Mouse (Mus musculus) MEL-GATA-1-ER (cell line): ENCODE measurements around the gene Ccdc28b.

Experiments used
- DNase-seq: peaks from one replicate; pipeline ENCODE4 v3.0.0-alpha.2; 2012; ENCODE audit warnings: low read depth; ENCODE audit errors: extremely low read depth

Gene Ccdc28b

DNA sequence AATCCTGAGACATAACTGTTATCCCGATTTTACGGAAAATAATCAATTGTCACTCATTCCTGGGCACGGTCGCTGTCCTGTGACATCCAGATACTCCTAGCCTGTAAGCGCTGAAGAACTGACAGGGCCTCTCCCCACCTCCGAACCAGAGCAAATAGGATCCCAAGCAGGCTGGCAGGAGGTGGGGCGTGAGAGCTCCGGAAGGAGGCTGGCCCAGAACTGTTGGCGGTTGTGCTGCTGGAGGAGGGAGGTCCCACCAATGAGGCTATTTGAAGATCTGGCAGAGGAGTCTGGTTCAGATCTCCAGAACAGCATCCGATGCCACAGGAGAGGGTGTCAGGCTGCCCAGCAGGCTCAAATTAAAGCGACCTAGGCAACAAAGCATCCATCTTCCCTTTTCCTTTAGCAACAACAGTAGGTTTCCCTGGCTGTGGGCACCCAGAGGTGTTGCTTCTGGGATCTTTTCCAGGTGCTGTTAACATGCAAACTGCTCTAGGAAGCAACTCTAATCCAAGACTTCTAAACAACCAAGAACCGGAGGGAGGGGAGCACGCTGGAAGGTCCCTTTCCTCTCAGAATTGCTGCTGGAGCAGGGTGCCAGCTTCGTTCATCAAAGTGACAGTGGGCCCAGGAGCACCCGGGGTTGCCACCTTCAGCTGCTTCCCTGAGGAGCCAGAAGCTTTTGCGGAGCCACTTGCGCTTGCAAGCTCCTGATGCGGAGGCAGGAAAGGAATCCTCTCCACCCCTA lies 708 bp upstream of the Ccdc28b start:
- DNase-seq = peak; percentile 91

DNA sequence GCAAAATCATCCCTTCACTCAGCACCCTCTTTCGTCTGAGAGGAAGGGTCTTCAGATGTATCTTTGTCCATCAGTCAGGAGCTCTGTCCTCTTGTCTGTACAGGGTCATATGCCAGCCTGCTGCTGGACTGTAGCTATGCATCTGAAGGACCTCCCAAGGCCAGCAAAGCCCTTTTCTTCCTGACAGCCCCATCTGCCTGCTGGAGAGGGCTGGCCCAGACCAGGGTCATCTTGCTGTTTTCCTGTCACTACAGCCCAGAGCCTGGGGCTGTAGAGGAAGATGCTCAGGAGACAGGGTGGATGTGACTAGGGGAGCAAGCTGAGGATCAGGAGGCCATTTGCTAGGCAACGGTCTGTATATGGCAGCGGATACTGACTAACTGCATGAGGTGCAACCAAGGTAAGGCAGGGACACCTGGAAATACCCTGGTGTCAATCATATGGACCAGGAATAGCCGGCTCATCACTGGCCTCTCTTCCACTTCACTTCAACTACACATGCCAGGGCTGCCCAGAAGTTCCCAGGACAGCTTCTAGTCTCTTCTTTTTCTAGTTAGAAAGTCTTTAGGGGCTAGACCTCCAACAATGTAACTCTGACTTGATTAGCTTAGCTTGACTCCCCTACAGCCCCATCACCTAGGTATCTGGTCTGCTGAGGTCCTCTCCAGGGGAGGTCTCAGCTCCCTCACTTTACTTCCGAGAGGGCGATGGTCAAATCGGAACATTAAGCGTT lies 778 bp downstream of the Ccdc28b start:
- no peak for DNase-seq

DNA sequence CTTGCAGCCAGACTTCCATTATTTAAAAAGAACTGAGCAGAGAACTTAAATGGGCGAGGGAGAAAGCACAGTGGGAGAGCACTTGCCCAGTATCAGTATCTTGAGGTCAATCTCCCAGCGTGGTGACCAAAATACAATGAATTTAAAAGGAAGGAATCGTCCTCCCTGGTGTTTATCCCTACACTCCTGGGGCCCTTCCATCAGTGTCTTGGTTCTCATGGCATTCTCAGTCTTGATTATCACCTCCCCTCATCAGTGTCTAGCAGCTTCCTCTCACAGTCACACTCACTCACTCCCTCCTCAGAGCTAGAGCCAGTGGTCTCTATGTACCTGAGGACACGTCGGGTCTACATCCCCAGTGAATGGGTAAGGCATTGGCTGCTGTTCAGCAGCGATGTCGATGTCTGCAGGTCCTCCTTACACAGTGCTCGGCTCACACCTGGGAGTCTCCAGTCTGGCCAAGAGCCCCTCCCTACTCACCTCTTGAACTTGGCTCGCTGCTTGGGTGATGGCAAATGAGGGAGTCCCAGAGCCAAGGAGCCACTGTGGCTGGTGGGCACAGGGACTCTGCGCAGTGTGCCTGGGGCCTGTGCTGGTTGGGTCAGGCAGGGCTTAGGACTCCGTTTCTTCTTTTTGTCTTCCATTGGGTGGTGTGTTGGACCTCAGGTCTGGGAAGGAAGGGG lies 1.5 kb downstream of the Ccdc28b start:
- DNase-seq = no peak

- DNase-seq = no peak
Measured at GRCm38 (mm10) chr4:129621283-129621841, 2.4 kb downstream of the Ccdc28b start.

DNA sequence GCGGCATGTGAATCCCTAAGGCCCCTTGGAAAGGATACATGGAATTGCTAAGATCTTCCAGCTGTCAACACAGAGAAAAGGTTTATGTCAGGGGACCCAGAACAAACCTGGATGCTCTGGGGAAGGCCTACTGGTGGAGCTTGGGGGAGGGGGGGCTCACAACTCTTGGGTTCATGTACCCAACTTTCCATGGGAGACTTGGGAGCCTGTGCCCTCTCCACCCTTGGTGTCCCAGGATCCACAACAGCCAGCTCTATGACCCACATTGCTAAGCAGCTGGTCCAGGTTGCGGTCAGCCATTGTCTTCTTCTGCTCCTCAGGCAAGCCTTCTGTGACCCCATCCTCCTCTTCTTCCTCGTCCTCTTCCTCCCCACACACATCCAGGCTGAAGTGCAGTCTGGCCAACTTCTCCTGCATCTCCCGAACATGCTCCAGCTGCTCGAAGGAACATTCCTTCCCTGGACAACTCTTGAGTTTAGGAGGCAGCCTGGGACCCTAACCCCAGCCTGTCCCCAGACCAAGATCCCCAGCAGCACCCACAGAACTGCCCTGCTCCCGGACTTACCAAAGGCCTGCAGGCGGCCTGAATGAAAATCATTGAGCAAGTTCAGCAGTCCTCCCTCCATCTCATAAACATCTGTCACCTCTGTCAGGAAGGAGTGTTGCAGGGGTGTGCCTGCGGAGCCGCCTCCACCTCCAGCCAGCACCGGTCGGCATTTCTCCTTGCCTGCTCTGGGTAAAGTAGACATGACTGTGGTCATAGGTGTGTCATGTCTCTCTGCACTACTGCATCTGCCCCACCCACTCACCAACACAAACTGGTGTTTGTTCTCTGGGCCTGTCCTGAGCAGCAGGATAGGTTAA lies 3.1 kb downstream of the Ccdc28b start:
- no peak for DNase-seq

GRCm38 (mm10) chr4:129618786-129619691 lies 4.7 kb downstream of the Ccdc28b start, which contains the start of gene Iqcc:
TSS of gene Iqcc (minus strand) at chr4:129619099.
- peak; percentile 81 for DNase-seq

DNA sequence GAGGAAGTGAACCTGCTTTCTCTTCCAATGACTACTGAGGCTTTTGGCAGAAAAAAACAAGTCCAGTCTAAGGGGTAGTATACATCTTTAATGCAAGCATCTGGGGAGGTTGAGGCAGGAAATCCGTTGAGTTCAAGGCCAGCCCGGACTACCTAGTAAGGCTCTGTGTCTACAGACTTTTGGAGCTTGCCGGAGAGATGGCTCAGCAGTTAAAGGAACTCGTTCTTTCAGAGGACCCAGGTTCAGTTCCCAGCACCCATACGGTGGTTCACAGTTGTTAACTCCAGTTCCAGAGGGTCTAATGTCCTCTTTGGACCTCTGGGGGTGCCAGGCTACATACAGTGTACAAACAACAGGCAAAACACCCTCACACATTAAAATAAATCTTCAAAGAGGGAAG lies 5.7 kb downstream of the Ccdc28b start:
- no peak for DNase-seq

DNA sequence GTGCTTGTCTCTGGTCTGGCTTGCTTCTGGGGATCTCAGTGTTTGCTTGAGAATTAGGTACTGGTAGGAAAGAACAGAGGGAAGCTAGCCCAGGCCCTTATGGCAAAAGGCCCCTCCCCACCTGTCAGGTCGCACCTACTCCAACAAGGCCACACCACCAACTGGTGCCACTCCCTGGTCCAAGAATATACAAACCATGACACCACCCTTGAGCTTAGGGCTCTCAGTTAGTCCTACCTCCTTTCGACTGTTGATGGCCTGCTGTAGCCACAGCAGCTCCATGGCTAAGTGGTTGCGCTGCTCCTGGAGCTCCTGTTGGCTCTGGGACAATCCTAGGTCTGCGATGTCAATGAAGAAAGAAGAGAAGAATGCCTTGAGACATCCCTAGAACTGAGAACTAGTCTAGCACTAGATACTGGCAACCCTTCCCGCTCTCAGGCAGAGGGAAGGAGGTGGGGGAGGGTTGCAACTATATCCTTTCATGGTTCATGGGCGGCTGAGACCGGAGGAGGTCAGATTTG lies 6.6 kb downstream of the Ccdc28b start:
- no peak for DNase-seq

DNA sequence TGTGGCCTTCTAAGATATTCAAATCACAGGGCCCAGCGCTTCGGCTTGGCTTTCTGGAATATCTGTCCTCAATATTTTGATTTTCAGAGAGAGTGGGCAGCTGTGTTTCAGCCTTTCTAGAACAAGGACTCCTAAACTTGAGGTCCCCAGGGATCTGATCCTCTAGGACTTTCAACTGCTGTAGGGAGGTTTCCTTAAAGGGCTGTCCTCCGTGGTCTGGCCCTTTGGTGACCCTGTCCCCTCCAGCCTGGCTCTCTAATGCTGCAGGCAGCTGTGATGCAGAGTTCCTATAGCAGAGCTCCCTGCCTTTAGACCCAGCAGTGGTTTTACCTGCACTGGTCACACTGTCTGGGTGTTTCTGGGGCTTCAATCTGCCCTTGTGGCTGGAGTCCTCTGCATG lies 7.1 kb downstream of the Ccdc28b start:
- no peak for DNase-seq

DNA sequence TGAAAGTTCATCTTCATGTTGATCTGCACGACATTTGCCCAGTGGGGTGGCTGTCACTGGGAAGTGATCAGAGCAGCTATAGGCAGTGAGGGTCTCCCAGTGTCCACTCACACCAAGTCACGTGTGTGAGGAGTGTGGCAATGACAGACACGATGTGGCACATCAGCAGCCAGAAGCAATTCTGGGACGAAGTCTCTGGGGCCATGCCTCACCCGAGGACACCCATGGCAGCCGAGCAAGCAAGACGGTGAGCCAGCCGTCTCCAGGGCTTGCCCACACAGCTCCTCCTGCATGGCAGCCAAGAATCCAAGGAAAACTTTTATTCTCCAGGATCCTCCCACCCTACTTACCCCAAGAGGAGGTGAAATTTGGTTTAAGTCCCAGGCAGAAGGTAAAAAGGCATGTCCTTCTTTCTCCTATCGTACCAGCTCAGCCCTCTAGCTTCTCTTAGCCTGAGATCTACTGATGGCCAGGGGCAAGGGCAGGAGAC lies 7.9 kb downstream of the Ccdc28b start:
- DNase-seq = no peak

DNA sequence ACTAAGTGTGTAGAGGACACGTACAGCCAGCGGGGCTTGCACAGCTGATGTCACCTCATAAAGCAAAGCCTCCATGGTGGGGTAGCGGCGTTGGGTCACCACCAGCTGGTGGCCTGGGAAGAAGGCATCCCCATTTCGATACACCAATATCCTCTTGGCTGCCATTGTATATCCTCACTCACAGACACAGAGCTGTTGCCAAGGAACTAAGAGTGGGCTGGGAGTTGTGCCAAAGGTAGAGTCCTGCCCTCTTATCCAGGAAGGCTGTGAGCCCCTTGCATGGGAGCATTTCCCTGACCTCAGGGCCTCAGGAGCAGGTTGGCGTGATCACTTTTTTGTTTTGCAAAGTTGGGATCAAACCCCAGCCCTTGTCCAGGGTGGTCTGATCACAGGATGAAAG lies 9.7 kb downstream of the Ccdc28b start, which contains the start of gene Dcdc2b:
Dcdc2b (minus strand) TSS at position 165 of the 400 bp plus-strand sequence.
- DNase-seq = no peak

GRCm38 (mm10) chr4:129610472-129610871 lies 13.3 kb downstream of the Ccdc28b start:
- DNase-seq = no peak

GRCm38 (mm10) chr4:129610026-129610425 lies 13.7 kb downstream of the Ccdc28b start:
- DNase-seq = no peak

- DNase-seq = no peak
Measured at GRCm38 (mm10) chr4:129609139-129609631, 14.6 kb downstream of the Ccdc28b start.

DNA sequence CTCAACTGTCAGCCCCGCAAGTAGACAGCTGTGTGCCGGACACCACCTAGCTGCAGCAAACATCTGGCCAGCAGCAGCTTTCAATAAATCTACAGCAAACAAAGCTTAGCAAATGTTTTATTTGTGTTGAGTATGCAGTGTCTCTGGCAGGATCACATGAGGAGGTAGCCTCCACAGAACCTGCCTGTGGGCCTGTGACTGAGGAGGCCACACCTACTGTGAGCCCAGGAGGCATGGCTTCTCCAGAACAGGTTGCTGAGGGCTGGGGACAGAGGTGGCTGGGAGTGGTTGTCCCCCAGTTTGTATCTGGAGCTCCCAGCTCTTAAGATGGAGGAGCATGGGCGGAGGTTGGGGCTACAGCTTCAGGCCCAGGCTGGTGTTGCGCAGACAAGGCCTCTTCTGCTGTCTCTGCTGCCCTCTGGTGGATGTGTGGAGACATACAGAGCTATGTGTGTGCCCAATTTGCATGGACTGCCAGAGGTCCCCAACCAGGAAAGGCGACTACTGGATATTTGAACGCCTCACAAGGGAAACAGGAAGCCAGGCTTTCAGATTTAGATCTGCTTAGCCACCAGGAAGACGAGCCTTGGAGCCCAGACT lies 15.2 kb downstream of the Ccdc28b start:
- DNase-seq = peak; percentile 60

GRCm38 (mm10) chr4:129600233-129601158 lies 23.3 kb downstream of the Ccdc28b start, which contains the start of the genes Eif3i and Tmem234:
TSS of gene Eif3i (minus strand) at chr4:129600648.
TSS of gene Tmem234 (plus strand) at chr4:129600668.
- peak; percentile 61 for DNase-seq

GRCm38 (mm10) chr4:129588865-129589264 lies 34.9 kb downstream of the Ccdc28b start:
- DNase-seq = no peak
